Mouse (Mus musculus) heart, adult 2 months (tissue): ENCODE data around the gene Nab2.

Experiments
- CTCF ChIP-seq: fragments of 200-600 bp; IDR thresholded peaks from 2 replicates; pipeline ENCODE4 v1.8.1; 2022; ENCODE audit warnings: antibody characterized with exemption, mild to moderate bottlenecking, moderate library complexity
- EP300 ChIP-seq: fragments of 200-500 bp; IDR thresholded peaks from 2 replicates; pipeline ENCODE4 v1.6.1; 2011; ENCODE audit warnings: low read depth, low read length, control low read depth; ENCODE audit not compliant: insufficient read depth
- POLR2A ChIP-seq: fragments of 200-500 bp; IDR thresholded peaks from 2 replicates; pipeline ENCODE4 v1.6.1; 2011; ENCODE audit warnings: mild to moderate bottlenecking, low read depth, low read length, control low read depth; ENCODE audit not compliant: insufficient read depth

GRCm38 (mm10) chr10:127631261-127632214, 36.8 kb downstream of the Nab2 start:
- TF ChIP-seq CTCF = no peak
- no peak for TF ChIP-seq EP300
- 0 out of 2 replicates have a peak, but pooled peaks have one; percentile 14 for TF ChIP-seq POLR2A
